Mouse (Mus musculus): ENCODE measurements around the gene Mup10. TPM values are rescaled to one million over a fixed set of nuclear protein-coding genes. Genes with fewer than 3 reads are reported as not detected.

The Mup10 gene
- polyA plus RNA-seq (2015; fragmentation: Nextera tagmentation; extraction: Ambion mirVana), result not detected in 2 replicates

GRCm38 (mm10) chr4:60582099-60582498 lies at the start of gene Mup10:
TSS of gene Mup10 (minus strand) at chr4:60582199.

Other genes starting within 250 kb of the Mup10 start
- not detected in 2 replicates for gene Mup9, start 160.2 kb downstream of the Mup10 start, polyA plus RNA-seq (2015; fragmentation: Nextera tagmentation; extraction: Ambion mirVana)
- not detected in 2 replicates for gene Mup1, start 80.2 kb downstream of the Mup10 start, polyA plus RNA-seq (2015; fragmentation: Nextera tagmentation; extraction: Ambion mirVana)
- not detected in 2 replicates for gene Mup11, start 80.2 kb upstream of the Mup10 start, polyA plus RNA-seq (2015; fragmentation: Nextera tagmentation; extraction: Ambion mirVana)
- not detected in 2 replicates for gene Mup12, start 159.1 kb upstream of the Mup10 start, polyA plus RNA-seq (2015; fragmentation: Nextera tagmentation; extraction: Ambion mirVana)
- not detected in 2 replicates for gene Mup22, start 239.3 kb upstream of the Mup10 start, polyA plus RNA-seq (2015; fragmentation: Nextera tagmentation; extraction: Ambion mirVana)

Measured in urinary bladder, postnatal 0 days (tissue).